Mouse (Mus musculus) bone marrow macrophage, adult 2 months (primary cell): ENCODE results near the gene Pdia3. TPM values are rescaled to one million over a fixed set of nuclear protein-coding genes. Genes with fewer than 3 reads are reported as not detected.
"Not testable (repeated sequence)": the region's sequence is repeated elsewhere in the genome, so short reads cannot be mapped to it uniquely, and the experiment has no call there.

Experiments
- H3K27ac ChIP-seq: 2 replicates; pipeline ENCODE4 v1.5.1; 2012; ENCODE audit warnings: low read depth, low read length; ENCODE audit not compliant: insufficient read depth
- H3K4me1 ChIP-seq: 2 replicates; pipeline ENCODE4 v1.6.1; 2012; ENCODE audit warnings: low read length; ENCODE audit not compliant: control insufficient read depth, insufficient read depth
- H3K4me3 ChIP-seq: 2 replicates; pipeline ENCODE4 v1.5.1; 2012; ENCODE audit warnings: mild to moderate bottlenecking, low read length, moderate library complexity; ENCODE audit not compliant: insufficient read depth
- CTCF ChIP-seq: IDR thresholded peaks from 2 replicates; pipeline ENCODE4 v1.5.1; 2012; ENCODE audit warnings: low read depth, mild to moderate bottlenecking, low read length, moderate library complexity
- POLR2A ChIP-seq: IDR thresholded peaks from 2 replicates; pipeline ENCODE4 v1.6.1; 2012; ENCODE audit warnings: mild to moderate bottlenecking, low read depth, low read length, borderline replicate concordance
- polyA plus RNA-seq: library from polyadenylated mRNA; stranded (reverse); fragments of >200 nt; gene quantifications from 2 replicates; pipeline ENCODE4 v1.2.4, GENCODE M21; 2012; ENCODE audit not compliant: missing spikeins, insufficient read depth, insufficient read length

Pdia3 gene
- polyA plus RNA-seq, 1 experiment, result 362 TPM

DNA sequence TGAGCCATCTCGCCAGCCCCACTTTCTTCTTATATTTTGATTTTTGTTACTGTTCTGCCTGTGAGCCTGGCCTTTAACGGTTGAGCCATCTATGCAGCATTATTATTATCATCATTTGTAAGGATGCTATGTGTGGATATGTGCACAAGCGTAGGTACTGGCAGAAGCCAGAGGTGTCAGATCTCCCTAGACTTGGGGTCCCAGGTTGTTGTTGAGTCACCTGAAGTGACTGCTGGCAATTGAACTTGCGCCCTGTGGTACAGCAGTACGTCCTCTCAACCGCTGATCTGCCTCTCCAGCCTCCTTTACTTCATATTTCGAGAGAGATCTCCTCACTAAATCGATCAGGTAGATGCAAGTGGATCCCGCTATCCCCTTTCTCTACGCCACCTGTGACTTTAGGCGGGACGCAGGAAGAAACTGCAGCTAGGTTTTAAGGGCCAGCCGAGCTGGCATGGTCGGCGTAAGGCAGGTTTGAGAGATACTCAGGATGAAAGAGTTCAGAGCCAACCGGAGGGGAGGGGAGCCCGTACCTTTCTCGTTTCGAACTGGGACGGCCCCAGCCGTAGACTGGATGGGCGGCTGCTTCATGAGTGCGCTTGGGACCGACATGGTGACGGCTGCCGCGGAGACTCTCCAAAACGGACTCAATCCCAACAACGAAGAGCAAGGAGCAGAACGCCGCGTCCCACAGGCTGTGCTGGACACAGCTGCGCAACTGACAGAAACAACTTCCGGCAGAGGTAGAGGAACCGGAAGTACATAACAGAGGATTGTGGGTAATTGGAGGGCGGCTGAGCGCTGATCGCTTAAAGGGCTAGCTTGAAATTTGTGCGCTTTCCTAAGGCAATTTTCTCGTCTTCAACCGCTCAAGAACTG lies 60.0 kb downstream of the Pdia3 start, which contains the start of gene Mfap1b:
Mfap1b (minus strand) TSS at position 767 of the 879 bp plus-strand sequence.
- not testable (repeated sequence) for H3K4me1 ChIP-seq
- H3K27ac ChIP-seq, result peak within 1 kb of the TSS; percentile 56
- peak within 1 kb of the TSS; percentile 80 for H3K4me3 ChIP-seq
- TF ChIP-seq POLR2A, result 0 out of 2 replicates have a peak, but pooled peaks have one; percentile 9

- TF ChIP-seq POLR2A, result no peak
- no peak for TF ChIP-seq CTCF
- H3K4me1 ChIP-seq, result no peaks in the 10 kb centered on the region
- H3K4me3 ChIP-seq, result peak overlapping the region; percentile 80
- peak overlapping the region; percentile 42 for H3K27ac ChIP-seq
Measured at GRCm38 (mm10) chr2:121474180-121474535, 60.6 kb downstream of the Pdia3 start.

- H3K4me3 ChIP-seq, H3K4me1 ChIP-seq, H3K27ac ChIP-seq: not testable (repeated sequence)
Measured at GRCm38 (mm10) chr2:121475306-121475705, 61.7 kb downstream of the Pdia3 start.

- no peak overlapping the region for H3K4me3 ChIP-seq
- no peak for TF ChIP-seq CTCF
- no peak overlapping the region for H3K27ac ChIP-seq
- H3K4me1 ChIP-seq, result no peaks in the 10 kb centered on the region
Measured at GRCm38 (mm10) chr2:121477491-121478266, 64.1 kb downstream of the Pdia3 start.

- Histone ChIP-seq H3K4me1 (peaks cover 4% of the 10 kb centered on the region), H3K4me3 (no peak overlapping the region), H3K27ac (no peak overlapping the region)
- no peak for TF ChIP-seq POLR2A
- TF ChIP-seq CTCF, result peak; percentile 48
Measured at GRCm38 (mm10) chr2:121480498-121480897, 66.9 kb downstream of the Pdia3 start.

DNA sequence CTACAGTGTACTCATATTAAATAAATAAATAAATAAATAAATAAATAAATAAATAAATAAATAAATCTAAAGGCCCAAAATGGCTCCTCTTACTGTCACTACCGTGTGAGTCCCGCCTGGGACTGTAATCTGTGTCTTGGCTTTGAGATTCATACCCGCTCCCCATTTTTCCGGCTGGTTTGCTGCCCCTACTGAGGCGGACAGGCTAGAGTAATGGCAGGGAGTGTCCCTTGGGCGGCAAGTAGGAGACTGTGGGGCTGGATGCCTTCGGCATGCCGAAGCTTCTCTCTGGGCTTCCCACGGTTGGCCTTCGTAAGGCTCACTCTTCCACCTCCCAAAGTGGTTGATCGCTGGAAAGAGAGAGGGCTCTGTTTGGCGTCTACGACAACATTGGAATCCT lies 67.3 kb downstream of the Pdia3 start:
- H3K4me3 ChIP-seq, H3K4me1 ChIP-seq, H3K27ac ChIP-seq: not testable (repeated sequence)

DNA sequence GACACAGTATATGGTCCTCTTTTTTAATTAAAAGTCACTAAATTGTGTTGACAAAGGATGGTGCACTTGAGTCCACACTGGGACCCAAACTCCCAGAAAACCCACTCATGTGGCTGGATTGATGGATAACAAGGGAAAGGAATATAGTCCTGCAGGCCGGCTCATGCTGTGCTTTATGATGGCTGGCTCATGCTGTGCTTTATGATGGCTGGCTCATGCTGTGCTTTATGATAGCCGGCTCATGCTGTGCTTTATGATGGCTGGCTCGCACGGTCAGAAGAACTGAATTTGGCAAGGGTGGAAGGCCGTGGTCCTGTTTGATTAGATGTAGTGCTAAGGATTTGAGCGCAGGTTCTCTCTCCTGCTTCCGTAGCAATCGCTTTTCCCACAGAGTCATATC lies 70.0 kb downstream of the Pdia3 start:
- H3K4me1 ChIP-seq, result peaks cover 4% of the 10 kb centered on the region
- H3K4me3 ChIP-seq, result no peak overlapping the region
- no peak for TF ChIP-seq CTCF
- TF ChIP-seq POLR2A, result no peak
- no peak overlapping the region for H3K27ac ChIP-seq

DNA sequence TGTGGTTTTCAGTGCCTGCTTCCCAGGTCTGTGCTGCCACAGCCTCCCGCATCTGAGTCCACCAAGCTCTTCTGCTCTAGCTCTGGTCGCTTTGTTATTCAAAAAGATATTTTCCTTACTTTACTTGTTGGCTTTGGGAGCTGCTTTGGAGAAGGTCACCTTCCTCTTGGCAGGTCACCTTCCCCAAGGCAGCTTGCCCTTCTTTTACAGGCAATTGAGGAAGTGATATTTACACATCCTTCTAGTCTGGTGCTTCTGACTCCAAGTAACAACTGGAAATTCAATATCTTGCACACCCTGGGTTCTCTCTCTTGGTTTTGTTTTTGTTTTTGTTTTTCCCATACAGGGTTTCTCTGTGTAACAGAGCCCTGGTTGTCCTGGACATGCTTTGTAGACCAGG lies 70.8 kb downstream of the Pdia3 start:
- not testable (repeated sequence) for H3K4me3 ChIP-seq, H3K27ac ChIP-seq, H3K4me1 ChIP-seq

Other genes starting within 250 kb of the Pdia3 start
- 61.9 and 68.4 TPM in 2 replicates for gene Tubgcp4, start 243.1 kb upstream of the Pdia3 start, polyA plus RNA-seq
- 27.5 and 28.5 TPM in 2 replicates for gene Zscan29, start 242.7 kb upstream of the Pdia3 start, polyA plus RNA-seq
- 22.2 and 22.6 TPM in 2 replicates for gene Trp53bp1, start 142.4 kb upstream of the Pdia3 start, polyA plus RNA-seq
- 0.33 and 0.66 TPM in 2 replicates for gene Map1a, start 124.2 kb upstream of the Pdia3 start, polyA plus RNA-seq
- 13.8 and 15.0 TPM in 2 replicates for gene Ppip5k1, start 58.4 kb upstream of the Pdia3 start, polyA plus RNA-seq
- not detected in 2 replicates for gene Ckmt1, start 56.1 kb upstream of the Pdia3 start, polyA plus RNA-seq
- gene Strc, start 26.6 kb upstream of the Pdia3 start, polyA plus RNA-seq, result not detected in 2 replicates
- gene Catsper2, start within 50 bp of the Pdia3 start, polyA plus RNA-seq, result 0.80 and 1.5 TPM in 2 replicates
- 0.92 TPM in 1 of 2 replicates, not detected in the other for gene Ell3, start 30.5 kb downstream of the Pdia3 start, polyA plus RNA-seq
- 547 and 575 TPM in 2 replicates for gene Serf2, start 35.4 kb downstream of the Pdia3 start, polyA plus RNA-seq
- 44.7 and 69.0 TPM in 2 replicates for gene Hypk, start 39.5 kb downstream of the Pdia3 start, polyA plus RNA-seq
- gene Serinc4, start 43.0 kb downstream of the Pdia3 start, polyA plus RNA-seq, result not detected in 2 replicates
- gene Mfap1b, start 60.3 kb downstream of the Pdia3 start, polyA plus RNA-seq, result 44.4 and 47.3 TPM in 2 replicates
- gene Mfap1a, start 92.9 kb downstream of the Pdia3 start, polyA plus RNA-seq, result 24.8 and 25.4 TPM in 2 replicates
- 10.9 and 11.3 TPM in 2 replicates for gene Wdr76, start 92.9 kb downstream of the Pdia3 start, polyA plus RNA-seq